Mouse (Mus musculus) left cerebral cortex, postnatal 10 days (tissue): ENCODE measurements around the gene Gm28044. TPM values are rescaled to one million over a fixed set of nuclear protein-coding genes. Genes with fewer than 3 reads are reported as not detected.

ENCODE experiments used
- total RNA-seq, 2 experiments: library from RNA; stranded (reverse); gene quantifications; 2 replicates each; pipeline ENCODE4 v1.2.3; 2021

Gm28044 gene
- total RNA-seq, 2 experiments from 2014 or later: not detected

Other genes with a start within 250 kb of the Gm28044 start
- not detected for gene Rslcan18, start 244.3 kb downstream of the Gm28044 start, total RNA-seq
- gene Zfp759, start 238.9 kb downstream of the Gm28044 start, total RNA-seq: 10 to 100 TPM in 1 of 2 experiments, 1 to 10 TPM in 1; 9.2 to 11.4 TPM
- gene Rsl1, start 187.4 kb downstream of the Gm28044 start, total RNA-seq: 1 to 10 TPM; 4.8 to 7.8 TPM
- 1 to 10 TPM; 2.2 to 3.4 TPM for gene Zfp455, start 166.0 kb downstream of the Gm28044 start, total RNA-seq
- 10 to 100 TPM; 19.8 to 20.5 TPM for gene Zfp458, start 82.1 kb downstream of the Gm28044 start, total RNA-seq
- 1 to 10 TPM; 3.2 to 3.6 TPM for gene Zfp457, start 54.1 kb downstream of the Gm28044 start, total RNA-seq
- 1 to 10 TPM; 2.3 to 2.5 TPM for gene Zfp595, start 28.0 kb downstream of the Gm28044 start, total RNA-seq
- under 1 TPM; 0.63 to 0.64 TPM for gene Zfp953, start 69 bp upstream of the Gm28044 start, total RNA-seq
- gene Gm28041, start 15.2 kb upstream of the Gm28044 start, total RNA-seq: not detected
- under 1 TPM; 0.67 to 0.69 TPM for gene Zfp456, start 15.3 kb upstream of the Gm28044 start, total RNA-seq
- gene Zfp429, start 39.3 kb upstream of the Gm28044 start, total RNA-seq: 1 to 10 TPM; 1.7 to 2.1 TPM
- 1 to 10 TPM; 3.1 to 5.3 TPM for gene Zfp459, start 60.9 kb upstream of the Gm28044 start, total RNA-seq
- gene Zfp874a, start 91.1 kb upstream of the Gm28044 start, total RNA-seq: 10 to 100 TPM in 1 of 2 experiments, 1 to 10 TPM in 1; 9.9 to 12.4 TPM
- gene Zfp874b, start 123.7 kb upstream of the Gm28044 start, total RNA-seq: 10 to 100 TPM; 14.2 to 15.1 TPM
- 1 to 10 TPM; 5.7 to 7.0 TPM for gene Zfp58, start 140.0 kb upstream of the Gm28044 start, total RNA-seq
- not detected for gene Gm26965, start 165.6 kb upstream of the Gm28044 start, total RNA-seq
- gene Zfp87, start 165.6 kb upstream of the Gm28044 start, total RNA-seq: 10 to 100 TPM; 25.1 to 28.4 TPM
- 1 to 10 TPM; 9.5 to 9.6 TPM for gene Zfp748, start 193.3 kb upstream of the Gm28044 start, total RNA-seq
- 10 to 100 TPM in 1 of 2 experiments, 1 to 10 TPM in 1; 8.9 to 10.1 TPM for gene Zfp729b, start 249.2 kb upstream of the Gm28044 start, total RNA-seq